Mouse (Mus musculus) stomach, embryonic 15.5 days (tissue): ENCODE results near the gene Ptpra. TPM values are rescaled to one million over a fixed set of nuclear protein-coding genes. Genes with fewer than 3 reads are reported as not detected.
"Not testable (repeated sequence)": the region's sequence is repeated elsewhere in the genome, so short reads cannot be mapped to it uniquely, and the experiment has no call there.

Experiments
- ATAC-seq: fragments of 200-750 bp; cut with Nextera tagmentation; 2 replicates; pipeline ENCODE4 v1.8.0; 2017; ENCODE audit warnings: low read depth, moderate number of reproducible peaks, moderate TSS enrichment; ENCODE audit not compliant: insufficient read depth, low FRiP score
- H3K27ac ChIP-seq: fragments of 300-500 bp; sonication (generic); 2 replicates; pipeline ENCODE4 v1.5.1; 2015; ENCODE audit warnings: mild to moderate bottlenecking, inconsistent platforms
- H3K27me3 ChIP-seq: fragments of 300-500 bp; sonication (generic); replicated peaks from 2 replicates; pipeline ENCODE4 v1.6.1; 2015; ENCODE audit warnings: inconsistent platforms
- H3K36me3 ChIP-seq: fragments of 300-500 bp; sonication (generic); 2 replicates; pipeline ENCODE4 v1.6.1; 2015; ENCODE audit warnings: inconsistent platforms
- H3K4me1 ChIP-seq: fragments of 300-500 bp; sonication (generic); 2 replicates; pipeline ENCODE4 v1.6.1; 2015; ENCODE audit warnings: inconsistent platforms
- H3K4me2 ChIP-seq: fragments of 300-500 bp; sonication (generic); 2 replicates; pipeline ENCODE4 v1.6.1; 2015; ENCODE audit warnings: mild to moderate bottlenecking, inconsistent platforms
- H3K4me3 ChIP-seq: fragments of 300-500 bp; sonication (generic); replicated peaks from 2 replicates; pipeline ENCODE4 v1.5.1; 2015; ENCODE audit warnings: inconsistent platforms
- H3K9ac ChIP-seq: fragments of 300-500 bp; sonication (generic); 2 replicates; pipeline ENCODE4 v1.6.1; 2015; ENCODE audit warnings: inconsistent platforms
- H3K9me3 ChIP-seq: fragments of 300-500 bp; sonication (generic); 2 replicates; pipeline ENCODE4 v1.6.1; 2016; ENCODE audit warnings: inconsistent platforms
- WGBS: fragments of 180-500 bp; shearing (Covaris S2); methylation state at CpG from one replicate; pipeline ENCODE4 v1.1.7; 2015; 5-methylcytosine and 5-hydroxymethylcytosine counted together
- polyA plus RNA-seq: library from polyadenylated mRNA; unstranded; fragments of >200 nt; fragmentation: Nextera tagmentation; extraction: Ambion mirVana; gene quantifications from 2 replicates; pipeline ENCODE4 v1.2.1, GENCODE M21; 2015

Gene Ptpra
- polyA plus RNA-seq, 1 experiment from 2014 or later = 85.2 TPM

GRCm38 (mm10) chr2:130495114-130495513, 45.0 kb downstream of the Ptpra start:
- H3K9me3 ChIP-seq, H3K9ac ChIP-seq, ATAC-seq, H3K27me3 ChIP-seq, H3K4me3 ChIP-seq, H3K27ac ChIP-seq, H3K36me3 ChIP-seq, H3K4me2 ChIP-seq, H3K4me1 ChIP-seq: not testable (repeated sequence)
- WGBS = 81% methylated on average over 4 of the region's 4 CpGs

DNA sequence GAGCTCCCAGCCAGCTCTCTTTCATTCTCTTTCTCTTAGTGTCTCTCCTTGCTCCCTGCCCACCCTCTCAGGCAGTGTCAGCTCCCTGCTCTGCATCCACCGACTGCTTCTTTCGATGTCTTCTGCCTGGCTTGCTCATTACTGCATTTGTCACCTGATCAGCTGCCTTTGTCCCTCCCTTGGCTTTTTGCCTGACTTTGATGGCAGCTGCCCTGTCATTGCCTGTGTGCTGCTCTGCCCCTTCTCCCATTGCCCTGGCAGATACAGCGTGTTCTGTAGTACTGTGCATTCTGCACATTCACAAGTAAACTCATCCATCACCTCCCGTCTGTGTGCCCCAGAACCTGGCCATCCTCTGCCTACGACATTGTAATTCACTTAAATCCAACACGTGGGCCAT, 46.0 kb downstream of the Ptpra start:
- Histone ChIP-seq H3K4me2 (no peak overlapping the region), H3K9ac (no peak overlapping the region), H3K36me3 (no peaks in the 10 kb centered on the region), H3K27me3 (no peaks in the 10 kb centered on the region), H3K4me1 (no peaks in the 10 kb centered on the region), H3K27ac (no peak overlapping the region), H3K4me3 (no peak overlapping the region), H3K9me3 (no peaks in the 10 kb centered on the region)
- no peak; the same call in 1 of the 2 replicates for ATAC-seq
- 52% methylated on average over 6 of the region's 6 CpGs for WGBS

DNA sequence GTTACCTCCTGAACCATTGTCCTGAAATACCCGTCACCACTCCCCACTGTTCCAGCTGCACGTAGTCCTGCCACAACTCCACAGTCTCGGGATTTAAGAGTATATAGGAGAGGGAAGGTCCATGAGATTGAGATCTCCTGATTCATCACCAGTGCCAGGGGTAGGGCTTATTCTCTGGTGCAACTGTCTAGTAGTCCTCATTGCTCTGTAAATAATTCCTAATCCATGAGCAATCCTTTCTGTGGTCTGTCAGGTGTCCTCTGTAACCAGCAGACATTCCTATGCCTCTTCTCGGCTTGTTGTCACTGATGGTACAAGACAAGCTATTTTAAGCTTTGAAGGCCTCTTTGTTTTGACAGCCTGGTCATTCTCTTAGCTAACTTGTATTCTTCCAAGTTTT, 46.9 kb downstream of the Ptpra start:
- Histone ChIP-seq H3K9ac (no peak overlapping the region), H3K36me3 (no peaks in the 10 kb centered on the region), H3K4me3 (no peak overlapping the region), H3K27me3 (no peaks in the 10 kb centered on the region), H3K27ac (no peak overlapping the region), H3K4me2 (no peak overlapping the region), H3K9me3 (no peaks in the 10 kb centered on the region), H3K4me1 (no peaks in the 10 kb centered on the region)
- 63% methylated on average over 4 of the region's 4 CpGs for WGBS
- ATAC-seq = no peak

DNA sequence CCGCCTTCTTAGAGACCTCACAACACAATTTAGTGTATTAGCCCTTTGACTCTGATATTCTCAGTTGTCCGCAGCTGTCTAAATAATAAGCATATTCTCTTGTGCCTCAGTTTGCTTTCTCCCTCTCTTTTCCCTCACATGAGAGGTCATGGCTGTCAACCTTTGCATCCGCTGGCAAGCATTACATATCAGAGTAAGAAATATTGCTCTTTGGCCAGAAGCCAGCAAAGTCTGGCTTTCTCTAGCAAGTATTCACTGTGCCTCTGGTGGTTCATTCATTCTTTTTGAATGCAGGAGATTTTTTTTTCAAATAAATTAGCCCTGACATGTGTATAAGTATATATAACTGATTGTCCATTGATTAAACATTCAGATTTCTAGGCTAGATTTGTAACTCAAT, 49.5 kb downstream of the Ptpra start:
- ATAC-seq = no peak
- Histone ChIP-seq H3K27me3 (no peaks in the 10 kb centered on the region), H3K36me3 (peaks cover 3% of the 10 kb centered on the region; the same call in 1 of the 2 replicates), H3K9me3 (no peaks in the 10 kb centered on the region), H3K4me3 (no peak overlapping the region), H3K4me2 (no peak overlapping the region), H3K27ac (no peak overlapping the region), H3K9ac (no peak overlapping the region), H3K4me1 (no peaks in the 10 kb centered on the region)
- WGBS = 46% methylated on average over 3 of the region's 3 CpGs

DNA sequence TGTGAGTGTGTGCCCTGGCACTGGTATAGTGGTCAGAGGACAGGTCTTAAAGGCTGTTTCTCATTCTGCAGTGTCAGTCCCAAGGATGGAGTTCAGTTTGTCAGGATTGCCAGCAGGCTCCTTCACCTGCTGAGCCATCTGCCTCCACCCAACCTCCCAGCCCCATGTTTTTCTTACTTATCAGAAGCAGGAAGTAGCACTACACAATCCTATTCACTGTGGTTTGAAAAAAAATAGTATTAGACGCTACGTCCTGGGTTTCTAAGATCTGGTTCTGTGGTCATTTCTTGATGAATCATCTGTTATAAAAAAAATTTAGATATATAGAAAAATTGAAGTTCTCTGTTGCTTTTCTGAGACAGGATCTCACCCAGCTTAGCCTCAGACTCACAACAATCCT, 51.5 kb downstream of the Ptpra start:
- Histone ChIP-seq H3K4me2 (no peak overlapping the region), H3K9me3 (no peaks in the 10 kb centered on the region), H3K27ac (no peak overlapping the region), H3K27me3 (no peaks in the 10 kb centered on the region), H3K9ac (no peak overlapping the region), H3K4me1 (no peaks in the 10 kb centered on the region), H3K4me3 (no peak overlapping the region), H3K36me3 (peaks cover 3% of the 10 kb centered on the region; the same call in 1 of the 2 replicates)
- WGBS = 64% methylated on average over 2 of the region's 2 CpGs
- ATAC-seq = no peak

DNA sequence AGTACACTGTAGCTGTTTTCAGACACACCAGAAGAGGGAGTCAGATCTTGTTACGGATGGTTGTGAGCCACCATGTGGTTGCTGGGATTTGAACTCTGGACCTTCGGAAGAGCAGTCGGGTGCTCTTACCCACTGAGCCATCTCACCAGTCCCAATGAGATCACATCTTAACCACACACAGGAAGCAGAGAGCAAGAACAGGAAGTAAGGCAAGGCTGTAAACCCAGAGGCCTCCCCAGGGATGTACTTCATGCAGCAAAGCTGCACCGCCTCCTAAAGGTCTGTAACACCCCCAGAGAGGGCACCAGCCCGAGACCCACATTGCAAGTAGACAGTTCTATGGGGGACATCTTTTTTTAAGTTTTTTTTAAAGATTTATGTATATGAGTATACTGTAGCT, 61.5 kb downstream of the Ptpra start:
- H3K4me3 ChIP-seq, ATAC-seq, H3K36me3 ChIP-seq, H3K27me3 ChIP-seq, H3K9ac ChIP-seq, H3K9me3 ChIP-seq, H3K4me2 ChIP-seq, H3K27ac ChIP-seq, H3K4me1 ChIP-seq: not testable (repeated sequence)
- 89% methylated on average over 5 of the region's 5 CpGs for WGBS

DNA sequence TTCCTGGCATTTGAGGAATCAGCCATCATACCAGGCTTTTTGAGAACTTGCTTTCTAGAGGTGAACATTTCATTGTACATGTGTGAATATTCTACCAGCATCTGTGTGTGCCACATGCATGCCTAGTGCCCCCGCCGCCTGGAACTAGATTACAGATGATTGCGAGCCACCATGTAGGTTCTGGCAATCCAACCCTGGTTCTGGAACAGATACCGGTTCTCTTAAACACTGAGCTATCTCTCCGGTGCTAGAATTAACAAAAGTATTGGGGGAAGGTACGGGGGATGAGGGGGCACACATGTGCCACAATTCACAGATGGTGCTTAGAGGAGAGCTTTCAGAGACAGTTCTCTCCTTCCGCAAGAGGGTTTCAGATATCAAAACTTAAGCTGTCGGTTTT, 63.8 kb downstream of the Ptpra start:
- H3K27me3 ChIP-seq = no peaks in the 10 kb centered on the region
- WGBS = 93% methylated on average over 8 of the region's 8 CpGs
- H3K4me3 ChIP-seq = no peak overlapping the region
- no peak overlapping the region for H3K4me2 ChIP-seq
- H3K9me3 ChIP-seq = no peaks in the 10 kb centered on the region
- peaks cover 4% of the 10 kb centered on the region; the same call in 1 of the 2 replicates for H3K36me3 ChIP-seq
- no peaks in the 10 kb centered on the region for H3K4me1 ChIP-seq
- no peak overlapping the region for H3K9ac ChIP-seq
- H3K27ac ChIP-seq = no peak overlapping the region
- no peak for ATAC-seq

DNA sequence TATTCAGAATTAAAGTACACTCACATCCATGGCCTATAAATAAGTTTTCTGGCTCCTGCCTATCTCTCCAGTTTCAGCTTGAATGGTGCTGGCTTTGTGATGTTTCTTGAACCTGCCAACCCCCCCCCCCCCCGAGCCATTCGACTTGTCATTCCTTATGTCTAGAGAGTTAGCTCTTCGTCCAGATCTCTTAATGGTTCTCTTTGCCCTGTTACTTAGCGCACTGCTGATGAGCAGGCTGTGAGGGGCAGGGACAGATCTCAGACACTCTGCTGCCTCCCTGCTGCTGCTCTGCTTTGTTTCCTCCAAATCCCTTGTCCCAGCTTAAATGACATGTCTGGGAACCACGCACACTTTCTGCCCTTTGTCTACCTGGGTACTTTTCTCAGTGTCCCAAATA, 65.7 kb downstream of the Ptpra start:
- no peak overlapping the region for H3K4me2 ChIP-seq
- WGBS = 71% methylated on average over 5 of the region's 5 CpGs
- H3K27me3 ChIP-seq = no peaks in the 10 kb centered on the region
- peaks cover 8% of the 10 kb centered on the region; the same call in 1 of the 2 replicates for H3K36me3 ChIP-seq
- no peak overlapping the region for H3K4me3 ChIP-seq
- no peak for ATAC-seq
- no peaks in the 10 kb centered on the region for H3K9me3 ChIP-seq
- H3K9ac ChIP-seq = no peak overlapping the region
- no peaks in the 10 kb centered on the region for H3K4me1 ChIP-seq
- H3K27ac ChIP-seq = no peak overlapping the region

DNA sequence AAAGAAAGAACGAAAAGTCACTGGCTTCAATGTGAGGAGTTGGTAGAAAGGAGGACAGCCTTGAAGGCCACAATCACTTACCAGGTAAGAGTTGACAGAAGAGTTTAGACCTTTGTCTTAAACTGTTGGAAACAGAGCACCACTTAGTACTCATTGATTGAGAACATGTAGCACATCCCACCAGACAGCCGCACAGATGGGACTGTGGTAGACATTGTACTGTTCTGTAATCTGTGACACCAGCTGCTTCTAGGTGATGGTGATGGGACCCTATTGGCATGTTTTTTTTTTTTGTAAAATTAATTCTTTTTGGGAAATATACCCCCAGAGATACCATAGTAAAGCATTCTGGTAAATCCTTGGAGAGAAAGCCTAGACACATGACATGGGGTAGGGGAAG, 71.8 kb downstream of the Ptpra start:
- Histone ChIP-seq H3K4me2 (no peak overlapping the region), H3K9ac (no peak overlapping the region), H3K4me1 (no peaks in the 10 kb centered on the region), H3K27me3 (no peaks in the 10 kb centered on the region), H3K9me3 (no peaks in the 10 kb centered on the region), H3K27ac (no peak overlapping the region), H3K4me3 (no peak overlapping the region), H3K36me3 (peaks cover 13% of the 10 kb centered on the region; the same call in 1 of the 2 replicates)
- WGBS = 98% methylated on average over 2 of the region's 2 CpGs
- no peak for ATAC-seq

- 90% methylated on average over 3 of the region's 4 CpGs for WGBS
- ATAC-seq, H3K4me2 ChIP-seq, H3K9me3 ChIP-seq, H3K27ac ChIP-seq, H3K27me3 ChIP-seq, H3K9ac ChIP-seq, H3K4me1 ChIP-seq, H3K4me3 ChIP-seq: not testable (repeated sequence)
- peaks cover 11% of the 10 kb centered on the region; the same call in 1 of the 2 replicates for H3K36me3 ChIP-seq
Measured at GRCm38 (mm10) chr2:130525480-130525879, 75.4 kb downstream of the Ptpra start.

- WGBS = 79% methylated on average over 6 of the region's 6 CpGs
- no peak for ATAC-seq
- no peak overlapping the region for H3K9ac ChIP-seq
- H3K36me3 ChIP-seq = peaks cover 18% of the 10 kb centered on the region; the same call in 1 of the 2 replicates
- H3K4me3 ChIP-seq = no peak overlapping the region
- no peak overlapping the region for H3K4me2 ChIP-seq
- no peaks in the 10 kb centered on the region for H3K27me3 ChIP-seq
- H3K27ac ChIP-seq = no peak overlapping the region
- H3K4me1 ChIP-seq = no peaks in the 10 kb centered on the region
- no peaks in the 10 kb centered on the region for H3K9me3 ChIP-seq
Measured at GRCm38 (mm10) chr2:130528457-130528856, 78.4 kb downstream of the Ptpra start.

- Histone ChIP-seq H3K4me2 (no peak overlapping the region), H3K27ac (no peak overlapping the region), H3K9ac (no peak overlapping the region), H3K9me3 (no peaks in the 10 kb centered on the region), H3K4me1 (no peaks in the 10 kb centered on the region), H3K4me3 (no peak overlapping the region), H3K36me3 (peaks cover 23% of the 10 kb centered on the region), H3K27me3 (no peaks in the 10 kb centered on the region)
- ATAC-seq = no peak
- 83% methylated on average over 2 of the region's 2 CpGs for WGBS
Measured at GRCm38 (mm10) chr2:130529290-130529689, 79.2 kb downstream of the Ptpra start.

DNA sequence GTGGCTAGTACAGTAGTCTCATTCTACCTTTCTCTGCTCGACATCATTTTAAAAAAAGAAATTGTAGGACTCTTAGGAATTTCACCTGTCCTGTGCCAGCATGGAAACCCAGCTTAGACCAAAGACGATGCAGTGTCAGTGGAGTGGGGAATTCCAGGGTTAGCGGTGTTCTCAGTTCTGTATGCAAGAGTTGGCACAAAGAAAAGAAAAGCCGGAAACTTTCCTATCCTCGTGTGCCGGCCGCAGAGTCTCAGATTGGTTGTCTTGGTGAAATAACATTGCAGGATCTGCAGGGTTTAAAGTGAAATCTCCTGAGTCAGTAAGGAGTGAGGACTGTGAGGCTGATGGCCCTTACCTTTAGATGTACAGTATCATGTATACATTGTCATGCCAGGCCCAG, 79.8 kb downstream of the Ptpra start:
- no peaks in the 10 kb centered on the region for H3K27me3 ChIP-seq
- no peak for ATAC-seq
- H3K27ac ChIP-seq = no peak overlapping the region
- H3K36me3 ChIP-seq = peaks cover 23% of the 10 kb centered on the region
- WGBS = 93% methylated on average over 7 of the region's 7 CpGs
- no peak overlapping the region for H3K4me2 ChIP-seq
- H3K4me3 ChIP-seq = no peak overlapping the region
- no peaks in the 10 kb centered on the region for H3K9me3 ChIP-seq
- H3K9ac ChIP-seq = no peak overlapping the region
- H3K4me1 ChIP-seq = no peaks in the 10 kb centered on the region
